Mouse (Mus musculus): Measurements from ENCODE around the gene Ube2o.
"Not testable (repeated sequence)": the region's sequence is repeated elsewhere in the genome, so short reads cannot be mapped to it uniquely, and the experiment has no call there.

The Ube2o gene

GRCm38 (mm10) chr11:116613234-116613633 is 32.0 kb upstream of the Ube2o start:
- no peak for DNase-seq

GRCm38 (mm10) chr11:116612554-116612953 is 31.3 kb upstream of the Ube2o start:
- no peak for DNase-seq

- DNase-seq: no peak
Observed at GRCm38 (mm10) chr11:116611883-116612282, 30.6 kb upstream of the Ube2o start.

- not testable (repeated sequence) for DNase-seq
Observed at GRCm38 (mm10) chr11:116611168-116611567, 29.9 kb upstream of the Ube2o start.

- no peak for DNase-seq
Observed at GRCm38 (mm10) chr11:116609965-116610630, 28.9 kb upstream of the Ube2o start.

GRCm38 (mm10) chr11:116607717-116608116 is 26.5 kb upstream of the Ube2o start:
- DNase-seq: no peak

GRCm38 (mm10) chr11:116604097-116604496 is 22.9 kb upstream of the Ube2o start:
- DNase-seq: no peak

- no peak for DNase-seq
Observed at GRCm38 (mm10) chr11:116603339-116603738, 22.1 kb upstream of the Ube2o start.

GRCm38 (mm10) chr11:116602043-116602442 is 20.8 kb upstream of the Ube2o start:
- no peak for DNase-seq

- DNase-seq: no peak
Observed at GRCm38 (mm10) chr11:116601166-116601565, 19.9 kb upstream of the Ube2o start.

- DNase-seq: no peak
Observed at GRCm38 (mm10) chr11:116599230-116599629, 18.0 kb upstream of the Ube2o start.

GRCm38 (mm10) chr11:116598193-116598592 is 16.9 kb upstream of the Ube2o start:
- no peak for DNase-seq

- no peak for DNase-seq
Observed at GRCm38 (mm10) chr11:116596766-116597165, 15.5 kb upstream of the Ube2o start.

- DNase-seq: no peak
Observed at GRCm38 (mm10) chr11:116593345-116593744, 12.1 kb upstream of the Ube2o start.

- DNase-seq: peak; percentile 98
Observed at GRCm38 (mm10) chr11:116592428-116592827, 11.2 kb upstream of the Ube2o start.

- no peak for DNase-seq
Observed at GRCm38 (mm10) chr11:116591621-116592020, 10.4 kb upstream of the Ube2o start.

GRCm38 (mm10) chr11:116589574-116589973 is 8.3 kb upstream of the Ube2o start:
- DNase-seq: no peak

GRCm38 (mm10) chr11:116589020-116589531 is 7.8 kb upstream of the Ube2o start:
- DNase-seq: no peak

- peak; percentile 69 for DNase-seq
Observed at GRCm38 (mm10) chr11:116586801-116587631, 5.8 kb upstream of the Ube2o start.

- no peak for DNase-seq
Observed at GRCm38 (mm10) chr11:116586310-116586709, 5.1 kb upstream of the Ube2o start, which contains the start of gene Aanat. TSS of gene Aanat (plus strand) at chr11:116586432.

GRCm38 (mm10) chr11:116585682-116586081 is 4.4 kb upstream of the Ube2o start:
- DNase-seq: no peak

GRCm38 (mm10) chr11:116580711-116581375 is 404 bp downstream of the Ube2o start:
- no peak for DNase-seq

GRCm38 (mm10) chr11:116580031-116580652 is 1.1 kb downstream of the Ube2o start:
- no peak for DNase-seq

Data from kidney, adult 9 months (tissue).